Mouse (Mus musculus) forebrain, embryonic 12.5 days (tissue): ENCODE results near the gene Prkag3. TPM values are rescaled to one million over a fixed set of nuclear protein-coding genes. Genes with fewer than 3 reads are reported as not detected.

ENCODE experiments used
- ATAC-seq: fragments of 200-750 bp; cut with Nextera tagmentation; 2 replicates; pipeline ENCODE4 v1.8.0; 2017; ENCODE audit warnings: moderate TSS enrichment; ENCODE audit not compliant: low FRiP score
- H3K27ac ChIP-seq: fragments of 300-500 bp; sonication (generic); 2 replicates; pipeline ENCODE4 v1.5.1; 2016; ENCODE audit warnings: mild to moderate bottlenecking
- H3K27me3 ChIP-seq: fragments of 300-500 bp; sonication (generic); 2 replicates; pipeline ENCODE4 v1.6.1; 2016; ENCODE audit warnings: mild to moderate bottlenecking
- H3K36me3 ChIP-seq: fragments of 300-500 bp; sonication (generic); replicated peaks from 2 replicates; pipeline ENCODE4 v1.6.1; 2016; ENCODE audit warnings: mild to moderate bottlenecking
- H3K4me1 ChIP-seq: fragments of 300-500 bp; sonication (generic); 2 replicates; pipeline ENCODE4 v1.6.1; 2016
- H3K4me2 ChIP-seq: fragments of 300-500 bp; sonication (generic); 2 replicates; pipeline ENCODE4 v1.6.1; 2016; ENCODE audit warnings: mild to moderate bottlenecking, moderate library complexity
- H3K4me3 ChIP-seq: fragments of 300-500 bp; sonication (generic); replicated peaks from 2 replicates; pipeline ENCODE4 v1.5.1; 2016; ENCODE audit warnings: mild to moderate bottlenecking
- H3K9ac ChIP-seq: fragments of 300-500 bp; sonication (generic); 2 replicates; pipeline ENCODE4 v1.6.1; 2016; ENCODE audit warnings: mild to moderate bottlenecking
- H3K9me3 ChIP-seq: fragments of 300-500 bp; sonication (generic); 2 replicates; pipeline ENCODE4 v1.6.1; 2016
- WGBS: fragments of 180-500 bp; shearing (Covaris S2); methylation state at CpG from one replicate; pipeline ENCODE4 v1.1.7; 2016; 5-methylcytosine and 5-hydroxymethylcytosine counted together
- polyA plus RNA-seq: library from polyadenylated mRNA; unstranded; fragments of >200 nt; fragmentation: Nextera tagmentation; extraction: Ambion mirVana; gene quantifications from 2 replicates; pipeline ENCODE4 v1.2.1, GENCODE M21; 2016

The Prkag3 gene
- polyA plus RNA-seq, 1 experiment from 2014 or later = not detected

- Histone ChIP-seq H3K4me1 (no peaks in the 10 kb centered on the region; the same call in 1 of the 2 replicates), H3K27me3 (no peaks in the 10 kb centered on the region), H3K9me3 (no peaks in the 10 kb centered on the region), H3K36me3 (peaks cover 35% of the 10 kb centered on the region), H3K27ac (no peak overlapping the region), H3K9ac (no peak overlapping the region), H3K4me2 (no peak overlapping the region), H3K4me3 (no peak overlapping the region)
- WGBS = 88% methylated on average over 3 of the region's 3 CpGs
- no peak for ATAC-seq
Observed at GRCm38 (mm10) chr1:74704156-74704555, 44.9 kb downstream of the Prkag3 start.

DNA sequence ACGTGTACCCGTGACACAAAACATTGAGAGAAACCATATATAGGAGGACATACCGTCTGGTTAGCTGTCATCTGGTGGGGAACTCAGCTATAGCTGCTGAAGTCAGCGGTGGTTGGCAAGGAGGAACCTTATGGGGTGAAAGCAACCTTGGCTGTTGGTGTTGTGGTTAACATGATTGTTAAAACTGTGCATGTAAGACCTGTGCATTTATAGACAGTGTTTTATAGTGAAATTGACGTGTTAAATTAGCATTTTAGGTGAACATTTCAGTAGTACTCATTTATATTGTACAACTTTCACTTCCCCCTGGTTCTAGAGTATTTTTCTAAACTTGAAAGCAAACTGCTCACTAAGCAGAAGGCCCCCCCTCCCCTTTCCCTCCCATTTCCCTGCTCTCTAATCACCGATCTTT, 46.9 kb downstream of the Prkag3 start:
- no peaks in the 10 kb centered on the region; the same call in 1 of the 2 replicates for H3K4me1 ChIP-seq
- 94% methylated on average over 6 of the region's 6 CpGs for WGBS
- H3K9me3 ChIP-seq = no peaks in the 10 kb centered on the region
- no peak for ATAC-seq
- H3K4me3 ChIP-seq = no peak overlapping the region
- H3K4me2 ChIP-seq = no peak overlapping the region
- peaks cover 55% of the 10 kb centered on the region for H3K36me3 ChIP-seq
- H3K9ac ChIP-seq = no peak overlapping the region
- H3K27me3 ChIP-seq = no peaks in the 10 kb centered on the region
- H3K27ac ChIP-seq = no peak overlapping the region

- no peak overlapping the region for H3K27ac ChIP-seq
- H3K4me3 ChIP-seq = no peak overlapping the region
- H3K27me3 ChIP-seq = no peaks in the 10 kb centered on the region
- no peak overlapping the region for H3K4me2 ChIP-seq
- no peak overlapping the region for H3K9ac ChIP-seq
- no peak for ATAC-seq
- WGBS = 91% methylated on average over 1 of the region's 1 CpGs
- peaks cover 84% of the 10 kb centered on the region for H3K36me3 ChIP-seq
- no peaks in the 10 kb centered on the region for H3K9me3 ChIP-seq
- no peaks in the 10 kb centered on the region for H3K4me1 ChIP-seq
Observed at GRCm38 (mm10) chr1:74698791-74699190, 50.2 kb downstream of the Prkag3 start.

- no peak overlapping the region for H3K4me3 ChIP-seq
- H3K9me3 ChIP-seq = no peaks in the 10 kb centered on the region
- no peak overlapping the region for H3K9ac ChIP-seq
- H3K27ac ChIP-seq = no peak overlapping the region
- H3K4me2 ChIP-seq = no peak overlapping the region
- peaks cover 85% of the 10 kb centered on the region for H3K36me3 ChIP-seq
- H3K27me3 ChIP-seq = no peaks in the 10 kb centered on the region
- 100% methylated on average over 1 of the region's 1 CpGs for WGBS
- H3K4me1 ChIP-seq = no peaks in the 10 kb centered on the region
- no peak for ATAC-seq
Observed at GRCm38 (mm10) chr1:74698353-74698752, 50.7 kb downstream of the Prkag3 start.

DNA sequence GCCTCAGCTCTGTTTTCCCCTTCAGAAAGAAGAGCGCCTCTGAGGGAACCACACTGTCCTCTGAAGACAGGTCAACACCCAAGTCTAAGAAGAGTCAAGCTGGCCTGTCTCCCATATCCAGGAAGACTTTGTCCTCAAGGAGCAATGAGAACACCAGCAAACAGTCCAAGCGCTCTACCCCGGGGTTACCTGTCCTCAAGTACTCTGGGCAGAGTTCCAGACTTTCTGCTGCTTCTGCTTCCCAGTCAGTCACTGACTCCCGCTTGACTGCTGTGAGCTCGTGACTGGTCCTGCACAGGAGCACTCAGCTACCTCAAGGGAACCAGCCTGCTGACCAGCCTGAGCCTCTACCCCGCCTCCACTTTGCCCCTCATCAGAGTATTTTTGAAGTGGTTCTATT, 51.6 kb downstream of the Prkag3 start:
- Histone ChIP-seq H3K27me3 (no peaks in the 10 kb centered on the region), H3K4me3 (no peak overlapping the region), H3K9ac (no peak overlapping the region), H3K36me3 (peaks cover 82% of the 10 kb centered on the region), H3K9me3 (no peaks in the 10 kb centered on the region), H3K4me1 (no peaks in the 10 kb centered on the region), H3K27ac (no peak overlapping the region), H3K4me2 (no peak overlapping the region)
- WGBS = 95% methylated on average over 6 of the region's 6 CpGs
- no peak for ATAC-seq

GRCm38 (mm10) chr1:74695836-74696235, 53.2 kb downstream of the Prkag3 start:
- Histone ChIP-seq H3K4me3 (no peak overlapping the region), H3K4me2 (no peak overlapping the region), H3K4me1 (no peaks in the 10 kb centered on the region), H3K9ac (no peak overlapping the region), H3K27me3 (no peaks in the 10 kb centered on the region), H3K36me3 (peaks cover 90% of the 10 kb centered on the region), H3K9me3 (no peaks in the 10 kb centered on the region), H3K27ac (no peak overlapping the region)
- 95% methylated on average over 4 of the region's 4 CpGs for WGBS
- no peak for ATAC-seq

DNA sequence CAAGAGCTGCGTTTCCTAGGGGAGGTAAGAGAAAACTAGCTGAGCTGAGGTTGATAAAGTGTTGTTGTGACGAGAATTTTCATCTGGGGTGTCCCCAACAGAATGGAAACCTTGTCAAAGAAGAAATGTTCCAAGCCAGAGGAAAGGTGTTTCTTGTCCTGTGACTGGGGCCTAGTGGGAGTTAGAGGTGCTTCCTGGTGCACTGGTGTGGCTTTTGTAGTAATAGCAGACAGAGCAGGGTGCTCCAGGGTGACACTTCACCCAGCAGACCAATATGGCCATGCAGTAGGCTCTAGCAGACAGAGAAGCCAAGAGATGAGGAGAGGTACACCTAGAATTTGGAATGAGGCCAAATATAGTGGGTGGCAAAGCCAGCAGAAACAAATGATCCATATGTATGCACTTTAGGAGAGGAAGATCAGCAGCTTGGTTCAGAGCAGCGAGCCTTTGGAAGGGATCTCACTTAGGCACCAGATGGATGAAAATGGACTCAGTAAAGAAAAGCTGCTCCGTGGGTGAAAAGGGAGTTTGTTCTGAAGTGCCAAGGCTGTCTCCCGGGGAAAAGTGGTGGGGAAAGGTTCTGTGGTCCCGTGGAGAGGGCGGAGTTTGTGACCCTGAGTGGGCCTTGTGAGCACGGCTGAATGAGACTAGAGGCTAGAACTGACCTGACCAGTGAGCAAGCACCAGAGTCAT, 55.0 kb downstream of the Prkag3 start:
- ATAC-seq = no peak
- Histone ChIP-seq H3K9ac (no peak overlapping the region), H3K27me3 (no peaks in the 10 kb centered on the region), H3K36me3 (peaks cover 90% of the 10 kb centered on the region), H3K4me1 (no peaks in the 10 kb centered on the region), H3K27ac (no peak overlapping the region), H3K4me3 (no peak overlapping the region), H3K9me3 (no peaks in the 10 kb centered on the region), H3K4me2 (no peak overlapping the region)
- WGBS = 91% methylated on average over 8 of the region's 8 CpGs

Other genes starting within 250 kb of the Prkag3 start
- gene Cnot9, start 243.2 kb downstream of the Prkag3 start, polyA plus RNA-seq = 77.5 and 84.2 TPM in 2 replicates
- 0.98 and 1.1 TPM in 2 replicates for gene Plcd4, start 206.3 kb downstream of the Prkag3 start, polyA plus RNA-seq
- 44.2 and 48.1 TPM in 2 replicates for gene Usp37, start 204.9 kb downstream of the Prkag3 start, polyA plus RNA-seq
- gene Zfp142, start 161.0 kb downstream of the Prkag3 start, polyA plus RNA-seq = 10.6 and 10.8 TPM in 2 replicates
- gene Bcs1l, start 160.9 kb downstream of the Prkag3 start, polyA plus RNA-seq = 18.3 and 18.5 TPM in 2 replicates
- gene Rnf25, start 147.8 kb downstream of the Prkag3 start, polyA plus RNA-seq = 30.7 and 33.0 TPM in 2 replicates
- gene Stk36, start 147.8 kb downstream of the Prkag3 start, polyA plus RNA-seq = 26.7 and 27.7 TPM in 2 replicates
- gene Ttll4, start 87.5 kb downstream of the Prkag3 start, polyA plus RNA-seq = 48.6 and 53.0 TPM in 2 replicates
- gene Cyp27a1, start 35.6 kb downstream of the Prkag3 start, polyA plus RNA-seq = 3.0 and 3.3 TPM in 2 replicates
- 3.3 and 4.5 TPM in 2 replicates for gene Wnt6, start 22.7 kb upstream of the Prkag3 start, polyA plus RNA-seq
- 1.00 and 2.0 TPM in 2 replicates for gene Wnt10a, start 42.3 kb upstream of the Prkag3 start, polyA plus RNA-seq
- gene Cdk5r2, start 105.7 kb upstream of the Prkag3 start, polyA plus RNA-seq = 2.0 TPM in 2 replicates
- gene Fev, start 136.2 kb upstream of the Prkag3 start, polyA plus RNA-seq = not detected in 2 replicates
- gene Cryba2, start 143.9 kb upstream of the Prkag3 start, polyA plus RNA-seq = not detected in 2 replicates
- gene Cfap65, start 186.4 kb upstream of the Prkag3 start, polyA plus RNA-seq = 0.24 and 0.55 TPM in 2 replicates
- gene Ihh, start 202.5 kb upstream of the Prkag3 start, polyA plus RNA-seq = 0.19 TPM in 1 of 2 replicates, not detected in the other